Mouse (Mus musculus) activated CD4-positive, CD25-positive, alpha-beta regulatory T cell, adult 4 months (primary cell): ENCODE data around the gene Arap1. TPM values are rescaled to one million over a fixed set of nuclear protein-coding genes. Genes with fewer than 3 reads are reported as not detected.

Source experiments
- ATAC-seq: one replicate; pipeline ENCODE4 v1.8.0; 2017
- polyA plus RNA-seq, 2 experiments: library from polyadenylated mRNA; unstranded; fragments of 100-300 nt; shearing (Covaris generic); gene quantifications; one replicate each; pipeline ENCODE4 v1.2.1; 2017

The Arap1 gene
- polyA plus RNA-seq, result 10 to 100 TPM; 27.1 to 51.2 TPM

DNA sequence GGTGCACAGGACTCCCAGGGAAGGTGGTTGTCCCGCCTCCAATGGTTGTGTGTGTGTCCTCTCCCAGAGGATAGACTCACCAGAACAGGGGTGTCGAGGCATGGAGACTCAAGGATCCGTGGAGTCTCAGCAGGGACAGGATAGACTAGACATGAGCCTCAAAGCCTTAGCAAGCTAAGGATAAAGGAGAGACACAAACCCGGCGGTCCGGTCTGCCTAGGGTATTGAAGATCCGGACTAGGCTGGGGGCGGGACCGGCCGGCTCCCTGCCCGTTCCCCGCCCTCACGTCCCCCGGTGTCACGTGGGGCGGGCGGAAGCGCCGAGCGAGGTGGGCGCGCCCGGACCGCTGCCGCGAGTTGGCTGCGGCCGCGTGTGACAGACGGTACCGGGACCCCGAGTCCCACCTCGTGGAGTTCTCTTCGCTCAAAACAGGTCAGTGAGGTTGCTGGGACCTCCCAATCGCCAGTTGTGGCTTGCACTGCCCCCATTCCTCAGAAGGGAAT, at the start of gene Arap1:
TSS of gene Arap1 (plus strand) at position 301 of the 504 bp plus-strand sequence.
- ATAC-seq, result peak; percentile 89

DNA sequence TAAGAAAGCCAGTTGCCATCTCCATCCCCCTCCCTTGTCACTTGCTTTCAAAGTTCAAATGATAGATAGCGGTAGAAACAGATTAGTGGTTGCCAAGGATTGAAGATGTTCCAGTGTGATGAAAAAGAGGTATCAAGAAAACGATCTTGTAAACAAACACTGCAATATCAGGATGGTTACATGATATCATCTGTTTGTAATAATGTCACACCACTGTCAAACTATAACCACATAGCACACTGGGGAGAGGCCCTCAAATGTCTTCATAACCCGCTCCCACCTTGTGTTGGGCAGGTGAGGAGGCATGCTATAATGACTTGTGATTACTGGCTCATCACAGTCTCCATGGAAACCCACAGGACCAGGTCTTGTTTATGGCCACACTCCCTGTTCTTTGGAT, 49.5 kb upstream of the Arap1 start:
- no peak for ATAC-seq

DNA sequence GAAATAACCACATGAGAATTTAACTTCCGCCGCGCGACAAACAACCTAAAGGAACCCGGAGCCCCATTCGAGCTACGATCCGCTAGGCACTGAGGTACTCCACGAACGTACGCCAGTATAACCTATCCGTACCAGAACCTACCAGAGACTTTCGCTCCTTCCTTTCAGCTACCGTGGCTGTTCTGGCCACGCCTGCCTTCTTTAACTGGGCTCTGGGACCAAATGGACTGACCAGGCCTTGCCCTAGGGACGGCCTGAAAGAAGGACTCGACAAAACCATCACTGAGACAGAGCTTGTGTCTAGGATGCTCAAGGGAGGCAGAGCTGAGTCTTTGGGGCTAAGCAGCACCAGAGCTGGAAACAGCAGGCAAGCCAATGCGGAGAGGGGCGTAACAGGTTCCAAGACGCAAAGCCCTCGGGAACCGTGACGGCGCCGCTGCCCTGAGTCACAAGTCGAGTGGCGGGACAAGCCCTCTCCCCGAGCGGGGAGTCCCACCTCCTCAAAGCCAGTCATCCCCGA, 46.4 kb upstream of the Arap1 start:
- peak; percentile 22 for ATAC-seq

DNA sequence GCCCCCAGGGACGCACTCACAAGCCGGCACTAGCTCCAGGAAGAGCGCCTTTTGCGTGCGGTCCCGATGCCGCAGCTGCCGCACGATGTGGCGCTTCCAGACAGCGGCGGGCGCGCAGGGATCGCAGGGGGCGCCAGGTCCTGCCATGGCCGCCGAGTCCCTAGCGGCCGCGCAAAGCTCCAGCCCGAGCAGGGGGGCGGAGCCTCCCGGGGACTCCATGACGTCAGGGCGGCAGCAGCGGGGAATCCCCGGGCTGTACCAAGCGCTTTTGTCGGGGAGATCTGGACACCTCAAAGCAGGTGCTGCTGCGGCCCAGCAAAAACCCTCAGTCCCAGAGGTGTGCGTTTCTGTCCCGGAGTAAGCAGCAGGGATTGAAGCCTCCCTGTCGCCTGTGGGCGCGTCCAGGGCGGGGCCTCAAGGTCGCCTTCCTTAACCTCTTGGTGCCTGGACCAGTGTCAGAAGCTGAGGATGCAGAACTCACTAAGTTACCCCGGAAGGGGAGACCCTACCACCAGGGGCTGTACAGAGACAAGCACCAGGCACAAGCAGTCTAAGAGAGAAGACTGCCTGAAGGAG, 45.9 kb upstream of the Arap1 start, which contains the start of gene Atg16l2:
TSS of gene Atg16l2 (minus strand) at position 371 of the 576 bp plus-strand sequence.
- peak; percentile 91 for ATAC-seq

DNA sequence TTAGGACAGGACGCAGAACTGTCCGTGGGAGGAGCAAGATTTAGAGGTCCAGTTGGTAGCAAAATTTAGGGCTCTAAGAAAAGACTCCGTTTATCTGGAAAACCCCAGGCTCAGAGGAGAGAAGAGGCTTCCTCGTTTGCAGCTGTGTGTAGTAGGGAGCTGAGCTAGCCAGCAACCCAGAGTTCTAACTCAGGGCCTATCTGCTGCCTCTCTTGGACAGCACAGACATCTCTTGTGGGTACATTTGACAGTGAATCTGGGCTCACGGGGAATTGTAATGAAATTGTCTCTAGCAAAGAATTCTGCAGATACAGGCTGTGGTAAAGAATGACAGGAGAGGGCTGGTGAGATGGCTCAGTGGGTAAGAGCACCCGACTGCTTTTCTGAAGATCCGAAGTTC, 45.2 kb upstream of the Arap1 start:
- ATAC-seq, result no peak

DNA sequence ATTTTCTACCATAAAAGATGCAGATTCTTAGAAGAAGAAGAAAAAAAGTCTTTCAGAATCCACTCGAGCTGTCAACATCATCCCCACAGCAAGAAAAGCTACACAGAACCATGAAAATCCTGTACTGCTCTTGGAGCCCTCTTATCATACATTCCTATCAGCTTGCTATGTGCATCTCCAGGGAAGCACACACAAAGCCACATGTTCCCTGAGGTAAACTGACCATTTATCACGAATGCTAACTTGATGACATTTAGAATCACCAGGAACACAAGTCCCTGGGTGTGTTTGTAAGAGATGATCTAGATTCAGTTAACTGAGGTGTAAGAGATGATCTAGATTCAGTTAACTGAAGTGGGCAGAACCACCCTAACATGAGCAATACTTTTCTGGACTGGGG, 41.0 kb upstream of the Arap1 start:
- no peak for ATAC-seq

DNA sequence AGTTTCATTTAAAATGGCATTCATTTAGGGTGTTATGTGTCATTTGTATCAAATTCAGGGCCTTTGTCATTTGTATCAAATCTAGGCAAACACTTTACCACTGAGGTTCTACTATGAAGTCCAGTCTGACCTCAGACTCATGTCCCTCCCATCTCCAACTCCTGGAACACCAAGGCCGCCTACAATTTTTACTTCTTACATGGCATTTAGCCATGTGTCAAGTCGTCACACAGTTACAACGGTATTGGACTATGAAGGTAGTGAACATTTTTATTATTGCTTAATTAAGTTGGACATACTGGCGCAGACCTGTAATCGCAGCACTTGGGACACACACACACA, 37.9 kb upstream of the Arap1 start:
- no peak for ATAC-seq

DNA sequence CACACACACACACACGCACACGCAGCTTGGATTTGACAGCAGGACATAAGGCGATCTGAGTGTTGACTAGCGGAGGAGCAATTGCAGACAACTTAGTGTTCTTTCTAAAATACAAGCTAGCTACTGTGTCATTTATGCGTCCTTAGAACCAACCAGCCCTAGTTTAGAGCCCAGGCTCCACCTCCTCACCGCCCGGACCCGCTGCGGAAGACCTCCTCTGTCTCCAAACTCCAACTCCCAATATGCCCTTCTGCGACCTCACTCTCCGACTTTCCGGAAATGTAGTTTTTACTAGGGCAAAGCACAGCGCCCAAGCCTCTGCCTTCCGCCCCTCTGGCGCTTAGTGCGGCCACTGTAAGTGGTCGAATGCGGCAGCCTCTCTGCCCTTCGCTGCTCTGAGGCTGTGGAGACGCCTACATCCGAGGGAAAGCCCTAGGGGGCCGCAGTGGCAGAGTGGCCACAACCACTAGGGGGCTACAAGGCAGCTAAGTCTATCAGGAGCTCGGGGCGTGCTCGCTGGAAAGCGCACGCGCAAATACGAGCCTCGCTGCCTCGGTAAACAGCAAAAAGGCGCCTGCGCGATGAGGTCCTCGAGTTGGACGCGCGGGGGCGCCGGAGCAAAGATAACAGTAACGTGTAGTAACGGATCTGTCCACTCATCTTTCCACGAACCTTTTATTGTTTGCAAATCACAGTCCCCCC, 37.4 kb upstream of the Arap1 start:
- peak; percentile 93 for ATAC-seq

DNA sequence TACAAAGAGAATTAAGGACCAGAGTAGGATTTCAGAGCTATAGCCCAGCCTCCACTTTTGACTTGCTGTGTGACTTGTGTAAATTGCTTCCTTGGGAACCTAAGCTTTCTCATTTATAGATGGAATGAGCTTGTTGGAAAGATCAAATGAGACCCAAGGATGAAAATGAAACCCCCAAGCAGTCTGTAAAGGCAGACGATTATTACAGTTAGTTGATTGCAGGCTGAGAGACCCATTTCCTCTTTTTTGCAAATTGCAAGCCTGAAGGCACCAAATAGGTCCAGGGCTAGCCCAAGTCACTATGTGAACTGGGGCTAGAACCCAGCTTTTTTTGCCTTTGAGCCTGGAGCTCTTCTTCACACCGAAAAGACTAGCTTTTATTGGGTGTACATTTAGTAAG, 36.8 kb upstream of the Arap1 start:
- no peak for ATAC-seq

DNA sequence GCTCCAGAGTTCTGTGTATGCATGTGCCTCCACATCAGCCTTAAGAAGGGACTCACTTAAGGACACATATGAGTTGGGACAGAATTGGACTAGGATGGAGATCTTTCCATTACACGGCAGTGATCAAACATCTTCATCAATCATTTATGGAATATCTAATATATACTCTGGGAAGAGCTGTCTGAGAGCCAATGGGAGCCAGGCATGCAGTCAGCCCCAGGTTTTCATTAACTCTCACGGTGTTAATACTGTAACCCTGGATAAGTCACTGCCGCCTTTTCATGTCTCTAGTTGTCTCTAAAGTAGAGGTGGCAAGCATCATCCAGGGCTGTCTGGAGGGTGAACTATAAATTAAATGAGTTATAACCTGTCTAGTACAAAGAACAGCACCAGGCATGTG, 34.8 kb upstream of the Arap1 start:
- no peak for ATAC-seq

DNA sequence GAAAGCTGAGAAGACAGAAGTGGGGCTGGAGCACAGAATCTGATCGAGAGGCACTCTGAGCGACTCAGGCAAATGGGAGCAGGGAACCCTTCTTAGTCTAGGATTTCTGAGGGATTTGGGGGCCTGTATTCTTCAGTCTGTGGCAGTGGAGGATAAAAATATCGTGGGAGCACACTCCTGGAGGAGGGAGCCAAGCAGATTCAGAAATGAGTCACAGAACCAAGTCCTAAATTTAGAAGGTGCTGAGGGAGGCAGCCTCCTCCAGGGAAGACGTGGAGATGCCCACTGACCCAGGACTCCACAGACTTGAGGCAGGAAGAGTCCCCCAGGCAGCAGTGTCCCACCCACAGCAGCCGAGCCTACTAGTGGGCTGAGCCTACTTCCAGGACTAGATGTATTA, 33.5 kb upstream of the Arap1 start:
- no peak for ATAC-seq

DNA sequence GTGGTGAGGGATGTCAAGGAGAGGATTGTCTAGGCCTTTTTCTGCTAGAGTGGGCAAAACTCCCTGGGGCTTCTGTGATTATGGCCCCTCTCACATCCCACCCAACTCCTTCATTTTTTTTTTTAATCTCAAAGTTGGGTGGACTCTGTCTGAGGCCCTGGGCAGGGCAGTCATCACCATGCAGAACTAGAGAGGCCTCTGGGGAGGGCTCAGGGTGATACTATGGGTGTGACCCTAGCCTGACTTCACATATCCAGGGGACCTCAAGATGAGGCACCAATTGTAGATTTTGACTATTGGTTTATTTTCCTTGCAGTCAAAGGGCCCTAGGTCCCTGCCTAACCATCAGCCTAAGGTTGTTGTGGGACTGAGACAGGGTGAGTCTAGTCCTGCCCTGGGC, 32.2 kb upstream of the Arap1 start:
- ATAC-seq, result no peak

DNA sequence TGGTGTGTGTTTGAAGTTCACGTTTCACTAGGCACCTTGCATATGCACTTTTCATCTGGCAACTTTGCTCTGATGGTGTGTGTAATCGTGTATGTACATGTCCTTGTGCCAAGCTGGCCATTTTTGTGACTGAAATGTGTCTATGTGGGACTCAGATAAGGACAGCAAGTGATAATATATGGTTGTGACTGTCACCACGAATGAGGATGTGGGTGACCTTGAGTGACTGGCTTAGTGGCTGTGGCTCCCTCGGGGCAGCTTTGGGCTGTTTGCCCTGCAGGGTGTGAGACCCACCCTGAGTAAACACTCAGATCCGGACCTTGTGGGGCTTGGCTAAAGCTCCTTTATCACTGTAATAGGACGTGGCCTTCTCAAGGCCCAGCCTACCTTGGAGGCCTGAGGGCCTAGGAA, 31.3 kb upstream of the Arap1 start:
- no peak for ATAC-seq

DNA sequence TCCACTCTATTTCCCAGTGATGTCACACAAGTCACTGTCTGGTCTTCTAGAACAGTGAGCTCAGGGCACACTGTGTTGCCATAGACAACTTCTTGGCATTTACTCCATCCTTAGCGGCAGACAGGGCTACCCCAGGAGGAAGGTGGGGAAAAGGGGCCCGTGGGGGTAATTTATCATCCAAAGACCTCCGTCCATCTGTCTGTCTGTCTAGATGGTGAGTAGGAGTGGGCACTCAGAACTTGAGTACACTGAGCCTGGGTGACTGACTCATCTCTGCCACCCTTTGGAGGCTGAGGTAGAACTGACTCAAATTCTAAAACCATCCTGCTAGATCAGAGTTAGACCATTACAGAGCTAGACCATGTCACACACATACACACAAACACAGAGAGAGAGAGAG, 30.9 kb upstream of the Arap1 start, which contains the start of gene Stard10:
TSS of gene Stard10 (plus strand) at position 73 of the 400 bp plus-strand sequence.
- ATAC-seq, result no peak

DNA sequence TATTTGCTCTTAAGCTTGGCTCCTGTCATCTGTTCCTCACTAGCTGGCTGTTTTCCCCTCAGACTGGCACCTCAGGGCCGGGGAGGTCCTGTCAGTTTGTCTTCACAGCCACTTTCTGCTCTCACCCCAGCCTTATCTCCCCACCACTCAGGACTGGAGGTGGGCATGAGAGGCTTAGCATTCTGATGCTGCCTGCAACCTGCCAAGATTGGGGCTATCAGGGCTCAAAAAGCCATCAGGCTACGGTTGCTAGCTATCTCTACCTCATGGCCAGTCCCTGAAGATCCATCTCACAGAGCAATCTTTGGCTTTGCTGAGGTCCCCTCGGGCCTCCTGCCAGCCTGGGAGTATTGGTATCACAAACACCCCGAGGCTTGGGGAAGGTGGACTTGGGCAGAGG, 29.0 kb upstream of the Arap1 start:
- ATAC-seq, result no peak

DNA sequence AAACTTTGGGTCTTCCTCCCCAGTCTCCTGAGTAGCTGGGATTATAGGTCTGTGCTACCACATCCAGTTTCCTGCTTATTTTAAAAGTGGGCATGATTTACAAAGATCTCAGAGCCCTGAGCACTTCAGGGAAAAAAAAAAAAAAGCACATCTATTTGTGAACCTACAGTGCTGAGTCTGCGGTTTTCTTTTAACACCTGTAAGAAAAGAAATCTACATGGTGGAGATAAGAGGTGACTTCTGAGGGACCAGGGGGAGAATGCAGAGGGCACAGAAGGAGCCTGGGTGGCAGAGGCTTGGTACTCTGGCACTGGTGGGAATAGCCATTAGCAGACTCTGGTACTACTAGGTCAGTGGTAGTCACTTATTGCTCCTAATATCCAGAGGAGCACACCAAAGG, 28.1 kb upstream of the Arap1 start:
- ATAC-seq, result no peak

DNA sequence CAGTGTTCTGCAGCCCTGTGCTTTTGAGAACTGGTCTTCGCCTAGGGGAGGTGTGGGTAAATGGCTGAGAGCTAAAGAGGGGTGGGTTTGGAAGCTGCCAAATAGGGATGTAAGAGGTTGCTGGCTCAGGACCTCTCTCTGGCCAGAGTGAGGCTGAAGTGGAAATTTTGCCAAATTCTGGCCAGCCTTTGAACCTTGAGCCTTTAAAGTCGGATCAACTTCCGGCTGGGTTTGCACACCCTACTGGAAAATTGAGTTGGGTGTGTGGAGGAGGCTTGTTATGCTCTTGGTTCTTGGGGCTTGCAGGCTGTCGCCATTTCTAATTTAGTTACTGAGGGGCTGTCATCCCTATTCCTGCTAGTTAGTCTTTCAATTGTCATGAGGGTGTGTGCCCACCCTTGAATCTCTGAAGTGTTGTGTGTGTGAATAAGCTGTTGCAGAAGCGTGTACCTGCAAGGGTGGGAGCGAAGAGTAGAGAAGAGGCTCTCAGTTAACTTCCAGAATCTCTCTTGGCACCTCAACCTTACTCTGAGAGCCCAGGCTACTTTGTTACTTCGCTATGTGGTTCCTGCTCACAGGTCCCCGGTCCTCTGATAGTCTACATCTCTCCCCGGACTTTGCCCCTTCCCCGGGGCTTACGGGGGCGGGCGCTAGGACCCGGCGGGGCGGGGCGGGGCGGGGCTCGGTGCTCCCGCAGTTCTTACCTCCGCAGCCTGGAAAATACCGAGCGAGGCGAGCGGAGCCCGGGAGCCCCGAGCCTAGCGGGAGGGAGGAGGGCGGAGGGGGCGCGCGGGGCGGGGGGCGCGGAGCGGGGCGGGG, 27.3 kb upstream of the Arap1 start:
- ATAC-seq, result peak; percentile 34

DNA sequence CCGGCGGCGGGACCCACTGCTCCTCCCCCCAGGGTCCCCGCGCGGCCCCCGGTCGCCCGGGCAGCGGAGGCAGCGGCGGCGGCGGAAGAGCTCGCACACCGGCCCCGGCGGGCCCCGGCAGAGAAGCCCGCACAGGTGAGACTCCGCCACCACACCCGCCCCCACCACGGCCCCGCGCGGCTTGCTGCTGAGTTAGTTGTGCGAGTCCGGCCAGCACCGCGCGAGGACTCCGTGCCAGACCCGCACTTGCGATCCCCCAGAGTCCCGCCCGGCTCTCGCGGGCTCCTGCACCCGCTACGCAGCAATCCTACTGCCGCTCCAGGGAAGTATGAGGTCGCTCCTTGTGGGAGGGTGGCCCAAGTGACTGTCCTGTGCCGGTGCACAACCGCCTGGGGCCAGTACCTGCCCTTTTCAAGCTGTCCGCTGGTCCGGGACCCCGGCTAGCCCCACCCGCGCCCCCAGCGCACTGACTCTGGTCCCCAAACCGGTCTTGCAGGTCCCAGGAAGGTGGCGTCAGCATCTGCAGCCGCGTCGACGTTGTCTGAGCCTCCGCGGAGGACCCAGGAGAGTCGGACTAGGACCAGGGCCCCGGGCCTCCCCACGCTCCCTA, 26.5 kb upstream of the Arap1 start:
- ATAC-seq, result peak; percentile 59

DNA sequence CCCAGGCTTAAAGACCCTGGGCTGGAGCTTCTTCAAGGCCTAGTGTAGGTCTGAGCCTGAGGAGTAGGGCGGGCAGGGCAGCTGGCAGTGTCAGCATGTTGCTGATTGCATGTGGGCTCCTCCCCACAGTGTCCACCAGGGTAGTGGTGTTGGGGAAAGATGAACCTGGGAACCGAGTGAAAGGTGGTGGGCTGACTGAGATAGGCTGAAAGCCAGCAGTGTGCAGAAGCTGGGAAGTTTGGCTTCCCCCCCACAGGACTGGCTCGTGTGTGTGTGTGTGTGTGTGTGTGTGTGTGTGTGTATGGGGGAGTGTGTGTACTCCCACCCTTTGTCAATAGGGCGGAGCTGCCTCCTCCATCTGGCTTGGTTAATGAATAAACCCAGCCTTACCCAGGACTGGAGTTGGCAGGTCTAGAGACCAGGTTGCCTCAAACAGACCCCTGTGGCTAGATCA, 24.7 kb upstream of the Arap1 start:
- ATAC-seq, result no peak

DNA sequence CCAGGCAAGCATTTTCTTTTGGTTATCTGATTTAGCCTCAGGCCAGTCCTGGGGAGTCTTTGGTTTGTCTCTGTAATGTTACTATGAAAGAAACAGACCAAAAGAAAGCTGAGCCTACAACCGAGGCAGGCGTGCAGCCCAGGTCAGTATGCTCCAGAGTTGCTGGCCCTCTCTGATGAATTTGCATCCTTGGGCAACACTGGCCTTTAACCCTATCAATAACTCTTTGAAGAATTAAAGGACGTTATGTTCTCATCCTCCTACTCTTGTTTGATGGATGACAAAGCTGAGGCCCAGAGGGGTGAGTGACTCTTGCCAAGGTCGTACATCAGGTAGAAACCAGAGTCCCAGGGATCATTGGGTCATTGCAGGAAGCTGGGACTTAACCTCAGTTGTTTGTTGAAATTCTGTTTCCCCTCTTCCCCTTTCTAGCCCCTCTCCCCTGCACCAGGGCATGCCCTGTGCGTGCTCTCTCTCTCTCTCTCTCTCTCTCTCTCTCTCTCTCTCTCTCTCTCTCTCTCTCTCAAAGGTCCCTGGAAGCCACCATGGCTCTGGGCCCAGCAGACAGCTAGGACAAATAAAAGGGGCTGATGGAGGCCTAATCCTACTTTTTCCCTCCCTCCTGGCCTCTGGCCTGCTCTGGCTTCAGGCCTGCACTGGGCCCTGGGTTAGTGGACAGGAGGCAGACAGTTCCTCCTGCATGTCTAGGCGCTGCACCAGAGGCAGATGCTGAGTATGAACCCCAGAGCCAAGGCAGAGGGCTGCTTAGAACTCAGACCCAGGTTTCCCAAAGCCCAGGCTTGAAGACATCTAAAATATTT, 23.5 kb upstream of the Arap1 start:
- ATAC-seq, result no peak

DNA sequence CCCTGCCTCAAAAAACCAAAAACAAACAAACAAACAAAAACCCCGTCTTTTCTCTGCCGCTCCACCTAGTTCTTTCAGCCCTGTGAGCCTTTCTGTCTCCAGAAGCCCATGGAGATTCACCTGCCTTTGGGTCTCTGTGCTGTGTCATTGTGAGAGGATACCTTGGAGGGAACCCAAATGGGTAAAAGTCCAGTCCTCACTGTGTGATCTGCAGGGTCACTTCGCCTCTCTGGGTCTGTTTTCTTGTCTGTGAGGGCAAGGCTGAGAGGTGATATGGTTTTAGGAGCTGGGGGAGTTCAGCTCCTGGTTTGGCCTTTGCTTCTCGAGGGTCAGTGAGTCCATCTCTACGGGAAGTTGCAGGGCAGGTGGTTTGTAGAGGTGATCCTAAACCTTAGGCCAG, 21.9 kb upstream of the Arap1 start:
- ATAC-seq, result no peak

DNA sequence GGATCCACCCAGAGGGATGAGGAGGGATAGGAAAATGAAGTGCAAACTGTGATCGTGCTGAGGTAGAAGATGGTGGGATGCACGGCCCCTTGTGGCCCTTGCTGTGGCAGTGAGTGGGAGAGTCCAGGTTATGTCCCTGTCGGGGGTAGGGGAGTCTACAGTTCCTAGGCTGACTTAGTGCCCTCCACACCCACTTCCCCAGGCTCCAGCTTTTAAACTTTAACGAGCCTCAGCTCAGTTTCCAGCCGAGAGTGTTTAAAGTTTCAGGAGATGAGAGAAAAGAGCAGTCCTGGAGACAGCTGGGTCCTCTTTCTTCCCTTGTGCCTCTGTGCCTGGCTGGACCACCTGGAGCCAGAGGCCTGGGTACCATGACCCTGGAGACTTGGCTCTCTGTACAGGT, 20.6 kb upstream of the Arap1 start:
- ATAC-seq, result no peak
